Mouse (Mus musculus) liver, embryonic 16.5 days (tissue): ENCODE data around the gene Cacna2d2. TPM values are rescaled to one million over a fixed set of nuclear protein-coding genes. Genes with fewer than 3 reads are reported as not detected.

ENCODE experiments used
- ATAC-seq: fragments of 200-750 bp; cut with Nextera tagmentation; 2 replicates; pipeline ENCODE4 v1.8.0; 2017; ENCODE audit warnings: low read depth, mild to moderate bottlenecking, moderate number of reproducible peaks, moderate library complexity
- H3K27ac ChIP-seq: fragments of 300-500 bp; sonication (generic); 2 replicates; pipeline ENCODE4 v1.5.1; 2014; ENCODE audit warnings: mild to moderate bottlenecking, low read length
- H3K27me3 ChIP-seq: fragments of 300-500 bp; sonication (generic); 2 replicates; pipeline ENCODE4 v1.6.1; 2014; ENCODE audit warnings: low read depth, low read length, mixed read lengths; ENCODE audit not compliant: control insufficient read depth, insufficient read depth
- H3K36me3 ChIP-seq: fragments of 300-500 bp; sonication (generic); 2 replicates; pipeline ENCODE4 v1.6.1; 2014; ENCODE audit warnings: mild to moderate bottlenecking; ENCODE audit not compliant: control insufficient read depth, insufficient read depth
- H3K4me1 ChIP-seq: fragments of 300-500 bp; sonication (generic); 2 replicates; pipeline ENCODE4 v1.6.1; 2014; ENCODE audit warnings: low read depth, low read length, mixed read lengths; ENCODE audit not compliant: control insufficient read depth
- H3K4me2 ChIP-seq: fragments of 300-500 bp; sonication (generic); 2 replicates; pipeline ENCODE4 v1.6.1; 2014; ENCODE audit warnings: low read depth, low read length, mixed read lengths
- H3K4me3 ChIP-seq: fragments of 300-500 bp; sonication (generic); 2 replicates; pipeline ENCODE4 v1.5.1; 2014; ENCODE audit warnings: low read depth, mild to moderate bottlenecking, low read length
- H3K9ac ChIP-seq: fragments of 300-500 bp; sonication (generic); 2 replicates; pipeline ENCODE4 v1.6.1; 2014; ENCODE audit warnings: low read depth, low read length
- H3K9me3 ChIP-seq: fragments of 300-500 bp; sonication (generic); replicated peaks from 2 replicates; pipeline ENCODE4 v1.6.1; 2016; ENCODE audit warnings: low read length; ENCODE audit not compliant: control insufficient read depth
- WGBS: fragments of 180-500 bp; shearing (Covaris S2); extraction: QIAGEN DNeasy Blood & Tissue Kit; methylation state at CpG from one replicate; pipeline ENCODE4 v1.1.7; 2014; ENCODE audit not compliant: insufficient replicate concordance; 5-methylcytosine and 5-hydroxymethylcytosine counted together
- polyA plus RNA-seq: library from polyadenylated mRNA; unstranded; fragments of >200 nt; fragmentation: Nextera tagmentation; extraction: Ambion mirVana; gene quantifications from 2 replicates; pipeline ENCODE4 v1.2.1, GENCODE M21; 2015

Cacna2d2 gene
- polyA plus RNA-seq, 1 experiment from 2014 or later, result not detected

DNA sequence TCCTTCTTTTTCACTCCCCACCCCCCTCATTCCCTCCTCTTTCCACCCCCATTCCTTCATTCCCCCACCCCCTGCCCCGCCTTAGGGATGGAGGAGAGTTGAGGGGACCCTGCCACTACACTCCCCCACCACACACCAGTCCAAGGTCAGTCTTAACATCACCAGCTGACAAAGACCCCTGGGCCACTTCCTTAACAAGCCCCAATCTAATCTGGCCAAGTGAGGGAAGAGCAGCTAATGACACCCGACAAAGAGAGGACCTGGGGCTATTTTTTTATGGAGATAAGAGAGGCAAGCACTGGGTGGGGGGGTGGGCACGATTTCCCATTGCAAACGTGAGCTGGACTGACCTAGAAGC, 29.3 kb upstream of the Cacna2d2 start:
- Histone ChIP-seq H3K27me3 (peaks cover 8% of the 10 kb centered on the region), H3K4me2 (peak overlapping the region; percentile 52), H3K9ac (peak overlapping the region; percentile 56), H3K9me3 (no peaks in the 10 kb centered on the region), H3K4me1 (peaks cover 66% of the 10 kb centered on the region), H3K27ac (peak overlapping the region; percentile 96), H3K36me3 (no peaks in the 10 kb centered on the region), H3K4me3 (peak overlapping the region; percentile 35)
- peak; percentile 25; the same call in 1 of the 2 replicates for ATAC-seq
- 6% methylated on average over 4 of the region's 4 CpGs for WGBS

DNA sequence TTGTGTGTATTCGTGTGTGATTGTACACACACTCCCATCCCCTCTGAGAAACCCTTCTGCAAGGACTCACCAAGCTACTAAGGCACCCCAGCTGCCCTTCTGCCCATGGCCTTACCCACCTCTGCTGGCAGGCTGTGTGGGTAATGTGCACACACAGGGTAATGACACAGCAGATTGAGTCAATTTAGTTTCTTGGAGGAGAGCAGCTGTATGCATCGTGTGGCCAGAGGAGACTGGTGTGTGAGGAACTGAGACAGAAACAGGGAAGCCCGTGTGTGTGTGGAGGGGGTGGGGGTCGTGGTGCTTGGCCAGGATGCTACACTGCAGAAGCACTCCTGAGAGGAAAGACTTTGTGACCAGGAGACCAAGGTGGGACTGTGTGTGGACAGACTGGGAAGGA, 27.0 kb upstream of the Cacna2d2 start:
- WGBS, result 29% methylated on average over 4 of the region's 4 CpGs
- peaks cover 64% of the 10 kb centered on the region for H3K4me1 ChIP-seq
- ATAC-seq, result no peak
- H3K9ac ChIP-seq, result no peak overlapping the region
- H3K27ac ChIP-seq, result peak overlapping the region; percentile 66; the same call in 1 of the 2 replicates
- H3K36me3 ChIP-seq, result no peaks in the 10 kb centered on the region
- no peak overlapping the region for H3K4me2 ChIP-seq
- H3K4me3 ChIP-seq, result no peak overlapping the region
- peaks cover 31% of the 10 kb centered on the region for H3K27me3 ChIP-seq
- H3K9me3 ChIP-seq, result no peaks in the 10 kb centered on the region

DNA sequence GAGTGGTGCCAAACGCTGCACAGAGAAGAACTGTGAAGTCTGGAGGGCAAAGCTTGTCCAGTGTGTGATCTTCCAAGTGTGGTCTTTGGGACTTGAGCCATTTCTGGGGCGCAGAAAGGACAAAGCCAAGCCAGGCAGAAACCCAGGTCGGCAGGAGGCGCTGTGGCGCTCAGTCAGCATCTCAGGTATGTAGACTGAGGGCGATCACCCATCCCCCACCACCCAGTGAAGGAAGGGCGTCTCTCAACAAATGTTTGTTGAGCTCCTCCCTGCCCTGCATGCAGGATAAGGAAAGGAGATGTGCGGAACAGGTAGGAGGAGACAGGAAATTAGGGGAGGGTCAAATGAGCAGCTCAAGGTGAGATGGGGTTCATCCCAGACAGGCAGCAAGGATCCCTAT, 24.8 kb upstream of the Cacna2d2 start:
- WGBS, result 6% methylated on average over 8 of the region's 8 CpGs
- H3K4me1 ChIP-seq, result peaks cover 42% of the 10 kb centered on the region

DNA sequence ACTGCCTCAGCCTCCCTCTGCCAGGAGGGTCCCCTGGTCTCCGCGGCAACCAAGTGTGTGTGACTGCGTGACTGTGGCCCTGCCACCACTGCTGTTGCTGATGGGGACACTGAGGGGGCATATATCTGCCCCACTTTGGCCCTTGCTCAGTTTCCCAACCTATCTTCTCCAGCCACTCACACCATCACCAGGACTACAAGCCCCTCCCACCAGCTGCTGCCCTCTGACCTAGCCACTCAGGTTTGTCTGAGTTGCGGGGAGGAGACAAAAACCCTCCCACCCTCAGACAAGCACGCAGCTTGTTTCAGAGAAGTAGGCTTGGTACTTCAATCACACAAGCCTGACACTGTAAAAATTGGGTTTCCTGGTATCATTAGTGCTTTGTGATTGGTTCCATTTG, 24.0 kb upstream of the Cacna2d2 start:
- Histone ChIP-seq H3K4me3 (no peak overlapping the region), H3K4me2 (no peak overlapping the region; the same call in 1 of the 2 replicates), H3K9me3 (no peaks in the 10 kb centered on the region), H3K4me1 (peaks cover 36% of the 10 kb centered on the region), H3K9ac (no peak overlapping the region), H3K27ac (no peak overlapping the region), H3K27me3 (peaks cover 61% of the 10 kb centered on the region), H3K36me3 (no peaks in the 10 kb centered on the region)
- WGBS, result 20% methylated on average over 5 of the region's 5 CpGs
- peak; percentile 40; the same call in 1 of the 2 replicates for ATAC-seq

More for the DNA sequence above, 24.8 kb upstream of the Cacna2d2 start:
- Histone ChIP-seq H3K4me2 (peak overlapping the region; percentile 21), H3K4me3 (no peak overlapping the region), H3K36me3 (no peaks in the 10 kb centered on the region), H3K9ac (no peak overlapping the region), H3K27me3 (peaks cover 53% of the 10 kb centered on the region), H3K9me3 (no peaks in the 10 kb centered on the region), H3K27ac (no peak overlapping the region)
- ATAC-seq, result no peak

DNA sequence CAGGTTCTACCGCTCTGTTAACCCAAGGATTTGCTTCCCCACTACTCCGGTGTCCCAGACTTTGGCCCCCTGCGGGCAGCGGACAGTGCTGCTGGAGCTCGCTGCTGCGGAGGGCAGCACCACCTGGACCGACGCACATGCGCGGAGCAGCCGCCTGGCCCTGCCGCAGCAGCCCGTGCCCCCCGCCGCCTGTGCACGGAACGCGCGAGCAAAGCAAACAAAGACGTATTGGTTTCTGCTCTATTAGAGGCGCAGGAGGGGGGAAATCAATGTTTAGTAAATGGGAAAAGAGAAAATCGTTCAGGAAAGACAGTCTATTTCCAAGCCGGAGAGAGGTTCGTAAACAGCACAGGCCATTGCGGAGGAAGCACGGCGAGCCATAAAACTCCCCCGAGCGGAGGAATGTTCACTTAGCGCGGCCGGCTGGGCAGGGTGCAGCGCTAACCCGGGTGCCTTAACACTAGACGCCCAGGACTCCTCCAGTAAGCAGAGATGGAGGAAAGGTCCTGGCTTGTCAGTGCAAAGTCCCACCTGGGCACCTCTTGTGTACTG, 21.4 kb upstream of the Cacna2d2 start:
- peaks cover 13% of the 10 kb centered on the region for H3K4me1 ChIP-seq
- no peak for ATAC-seq
- WGBS, result under 1% methylated on average over 35 of the region's 35 CpGs

DNA sequence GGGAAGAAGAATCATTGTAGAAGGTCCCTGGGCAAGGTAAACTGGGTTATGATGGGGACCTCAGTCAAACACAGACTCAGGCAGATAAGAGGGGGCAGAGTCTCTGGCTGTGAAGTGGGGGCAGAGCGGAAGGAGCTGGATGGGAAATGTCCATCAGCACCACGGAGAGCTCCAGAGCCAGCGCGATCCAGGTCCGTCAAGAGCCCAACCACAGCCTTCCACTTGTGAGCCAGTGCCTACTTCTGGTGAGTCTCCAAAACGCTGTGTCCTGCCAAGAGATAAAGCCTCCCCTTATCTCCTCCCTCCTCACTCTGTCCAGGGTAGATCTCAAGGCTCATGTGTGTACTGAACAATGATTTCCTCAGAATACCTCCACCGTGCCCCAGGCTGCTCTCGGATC, 17.7 kb upstream of the Cacna2d2 start:
- no peaks in the 10 kb centered on the region for H3K36me3 ChIP-seq
- H3K4me3 ChIP-seq, result no peak overlapping the region
- peaks cover 71% of the 10 kb centered on the region for H3K27me3 ChIP-seq
- H3K4me2 ChIP-seq, result no peak overlapping the region
- H3K27ac ChIP-seq, result no peak overlapping the region
- WGBS, result 7% methylated on average over 8 of the region's 8 CpGs
- no peak for ATAC-seq
- no peaks in the 10 kb centered on the region for H3K4me1 ChIP-seq
- no peaks in the 10 kb centered on the region for H3K9me3 ChIP-seq
- no peak overlapping the region for H3K9ac ChIP-seq

More for the DNA sequence above, 21.4 kb upstream of the Cacna2d2 start:
- Histone ChIP-seq H3K27me3 (peaks cover 86% of the 10 kb centered on the region), H3K9me3 (no peaks in the 10 kb centered on the region), H3K9ac (no peak overlapping the region), H3K36me3 (no peaks in the 10 kb centered on the region), H3K27ac (no peak overlapping the region), H3K4me2 (no peak overlapping the region), H3K4me3 (0 out of 2 replicates have a peak overlapping the region, but pooled peaks have one; percentile 4)

DNA sequence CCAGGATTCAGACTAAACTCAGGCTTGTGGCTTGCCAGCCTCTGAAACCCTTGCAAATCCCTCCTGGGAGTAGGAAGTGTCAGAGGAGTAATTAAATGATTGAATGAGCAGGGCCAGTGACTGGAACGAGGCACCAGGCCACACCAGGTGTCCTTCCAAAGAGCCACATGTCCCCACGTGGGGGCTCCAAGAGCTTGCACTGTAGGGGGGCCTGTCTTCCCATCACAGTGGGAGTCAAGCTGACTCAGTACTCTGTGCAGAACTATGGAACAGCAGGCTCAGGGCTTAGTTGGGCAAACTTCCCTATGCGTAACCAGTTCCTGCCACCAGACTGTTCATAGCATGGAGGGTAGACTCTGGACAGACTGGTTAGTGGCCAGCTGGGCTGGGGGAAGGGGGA, 15.0 kb upstream of the Cacna2d2 start:
- no peak for ATAC-seq
- H3K4me2 ChIP-seq, result no peak overlapping the region
- no peaks in the 10 kb centered on the region for H3K36me3 ChIP-seq
- 22% methylated on average over 3 of the region's 3 CpGs for WGBS
- H3K9me3 ChIP-seq, result no peaks in the 10 kb centered on the region
- H3K9ac ChIP-seq, result no peak overlapping the region
- H3K4me1 ChIP-seq, result no peaks in the 10 kb centered on the region
- no peak overlapping the region for H3K27ac ChIP-seq
- peaks cover 44% of the 10 kb centered on the region for H3K27me3 ChIP-seq
- no peak overlapping the region for H3K4me3 ChIP-seq

DNA sequence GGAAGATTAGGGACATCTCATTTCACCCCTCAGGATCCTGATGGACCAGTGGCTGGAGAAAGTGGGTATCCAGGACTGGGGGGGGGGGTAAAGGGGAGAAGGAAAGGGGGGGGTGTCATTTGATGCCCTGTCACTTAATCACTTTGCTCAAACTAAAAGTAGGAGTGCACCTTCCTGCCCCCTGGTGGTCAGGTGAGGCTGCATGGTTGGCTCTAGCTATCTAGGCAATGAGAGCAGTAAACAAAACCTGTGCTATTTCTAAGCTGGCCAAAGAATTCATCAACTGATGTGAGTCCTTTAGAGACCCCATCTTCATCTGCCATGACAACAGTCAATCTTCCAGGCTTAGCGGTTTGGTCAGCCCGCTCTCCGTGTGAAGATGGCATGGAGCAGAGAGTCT, 12.7 kb upstream of the Cacna2d2 start:
- Histone ChIP-seq H3K27ac (no peak overlapping the region), H3K27me3 (peaks cover 22% of the 10 kb centered on the region), H3K4me1 (no peaks in the 10 kb centered on the region), H3K9me3 (no peaks in the 10 kb centered on the region), H3K4me2 (no peak overlapping the region), H3K36me3 (no peaks in the 10 kb centered on the region), H3K4me3 (no peak overlapping the region), H3K9ac (no peak overlapping the region)
- no peak for ATAC-seq
- 59% methylated on average over 3 of the region's 3 CpGs for WGBS

DNA sequence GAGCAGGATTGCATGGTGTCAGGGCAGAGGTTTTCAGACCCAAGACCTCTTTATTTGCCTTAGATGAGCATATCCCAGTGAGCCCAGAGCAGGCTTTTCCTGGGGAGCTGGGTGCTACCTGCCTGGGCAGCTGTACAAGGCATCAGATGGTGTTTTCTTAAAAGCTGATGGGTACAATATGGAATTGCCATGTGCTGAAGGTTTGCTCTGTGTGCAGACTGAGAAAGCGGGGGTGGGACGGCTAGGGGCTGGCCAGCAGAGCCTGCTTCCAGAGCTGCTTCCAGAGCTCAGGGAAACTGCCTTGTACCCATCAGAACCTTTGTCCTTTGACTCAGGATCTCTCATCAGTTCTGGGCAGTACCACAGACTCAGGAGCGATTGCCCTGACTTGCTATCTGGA, 11.7 kb upstream of the Cacna2d2 start:
- H3K9ac ChIP-seq, result no peak overlapping the region
- H3K27ac ChIP-seq, result no peak overlapping the region
- no peaks in the 10 kb centered on the region for H3K9me3 ChIP-seq
- WGBS, result 58% methylated on average over 3 of the region's 3 CpGs
- H3K4me1 ChIP-seq, result no peaks in the 10 kb centered on the region
- no peaks in the 10 kb centered on the region for H3K36me3 ChIP-seq
- no peak overlapping the region for H3K4me2 ChIP-seq
- no peak overlapping the region for H3K4me3 ChIP-seq
- peaks cover 12% of the 10 kb centered on the region for H3K27me3 ChIP-seq
- no peak for ATAC-seq
